Mouse (Mus musculus): ENCODE data around the gene Ifi35. TPM values are rescaled to one million over a fixed set of nuclear protein-coding genes. Genes with fewer than 3 reads are reported as not detected.
"Not testable (repeated sequence)": the region's sequence is repeated elsewhere in the genome, so short reads cannot be mapped to it uniquely, and the experiment has no call there.

Ifi35 gene
- polyA plus RNA-seq, 1 experiment from 2014 or later = 23.0 TPM

- Histone ChIP-seq H3K27me3 (ENCODE audit: control insufficient read depth, insufficient read depth, low read length) (no peaks in the 10 kb centered on the region), H3K27ac (ENCODE audit: low read length) (no peak overlapping the region), H3K36me3 (ENCODE audit: control insufficient read depth, insufficient read depth, low read length) (peaks cover 17% of the 10 kb centered on the region), H3K4me1 (ENCODE audit: control insufficient read depth, insufficient read depth, low read length) (peaks cover 34% of the 10 kb centered on the region), H3K4me2 (replicated peaks; ENCODE audit: low read depth, low read length) (no peak overlapping the region), H3K4me3 (ENCODE audit: low read depth, low read length) (no peak overlapping the region), H3K9ac (replicated peaks; ENCODE audit: low read depth, low read length) (no peak overlapping the region), H3K9me3 (ENCODE audit: control insufficient read depth, low read depth, low read length) (no peaks in the 10 kb centered on the region)
- ATAC-seq (ENCODE audit: insufficient number of reproducible peaks, insufficient read depth, low FRiP score, low read depth) = no peak
- 89% methylated on average over 14 of the region's 14 CpGs for WGBS
These were observed 13.9 kb downstream of the Ifi35 start for GRCm38 (mm10) chr11:101462141-101462540.

- peaks cover 17% of the 10 kb centered on the region for H3K36me3 ChIP-seq (ENCODE audit: control insufficient read depth, insufficient read depth, low read length)
- H3K4me1 ChIP-seq (ENCODE audit: control insufficient read depth, insufficient read depth, low read length) = peaks cover 34% of the 10 kb centered on the region
- 0 out of 2 replicates have a peak overlapping the region, but pooled peaks have one; percentile 21 for H3K27ac ChIP-seq (ENCODE audit: low read length)
- WGBS = 24% methylated on average over 13 of the region's 13 CpGs
- H3K27me3 ChIP-seq (ENCODE audit: control insufficient read depth, insufficient read depth, low read length) = no peaks in the 10 kb centered on the region
- no peaks in the 10 kb centered on the region for H3K9me3 ChIP-seq (ENCODE audit: control insufficient read depth, low read depth, low read length)
- H3K4me3 ChIP-seq (ENCODE audit: low read depth, low read length) = no peak overlapping the region
- H3K4me2 ChIP-seq (replicated peaks; ENCODE audit: low read depth, low read length) = 0 out of 2 replicates have a peak overlapping the region, but pooled peaks have one; percentile 98
- H3K9ac ChIP-seq (replicated peaks; ENCODE audit: low read depth, low read length) = no peak overlapping the region
- no peak for ATAC-seq (ENCODE audit: insufficient number of reproducible peaks, insufficient read depth, low FRiP score, low read depth)
These were observed 14.6 kb downstream of the Ifi35 start for GRCm38 (mm10) chr11:101462583-101463440.

- H3K27me3 ChIP-seq (ENCODE audit: control insufficient read depth, insufficient read depth, low read length) = no peaks in the 10 kb centered on the region
- ATAC-seq (ENCODE audit: insufficient number of reproducible peaks, insufficient read depth, low FRiP score, low read depth) = peak; percentile 14; the same call in 1 of the 2 replicates
- peak within 1 kb of the TSS; percentile 86 for H3K27ac ChIP-seq (ENCODE audit: low read length)
- H3K36me3 ChIP-seq (ENCODE audit: control insufficient read depth, insufficient read depth, low read length) = peaks cover 15% of the 10 kb centered on the region
- 12% methylated on average over 12 of the region's 12 CpGs for WGBS
- peak within 1 kb of the TSS; percentile 98 for H3K4me2 ChIP-seq (replicated peaks; ENCODE audit: low read depth, low read length)
- peak within 1 kb of the TSS; percentile 86 for H3K4me3 ChIP-seq (ENCODE audit: low read depth, low read length)
- no peaks in the 10 kb centered on the region for H3K9me3 ChIP-seq (ENCODE audit: control insufficient read depth, low read depth, low read length)
- H3K4me1 ChIP-seq (ENCODE audit: control insufficient read depth, insufficient read depth, low read length) = peaks cover 32% of the 10 kb centered on the region
- H3K9ac ChIP-seq (replicated peaks; ENCODE audit: low read depth, low read length) = peak within 1 kb of the TSS; percentile 64
These were observed 16.2 kb downstream of the Ifi35 start, which contains the start of gene Rnd2 for GRCm38 (mm10) chr11:101464211-101465100. Rnd2 (plus strand) TSS chr11:101464999.

GRCm38 (mm10) chr11:101465101-101465868 is 17.1 kb downstream of the Ifi35 start:
- peak overlapping the region; percentile 64 for H3K9ac ChIP-seq (replicated peaks; ENCODE audit: low read depth, low read length)
- no peaks in the 10 kb centered on the region for H3K9me3 ChIP-seq (ENCODE audit: control insufficient read depth, low read depth, low read length)
- peak overlapping the region; percentile 86 for H3K4me3 ChIP-seq (ENCODE audit: low read depth, low read length)
- peaks cover 25% of the 10 kb centered on the region for H3K4me1 ChIP-seq (ENCODE audit: control insufficient read depth, insufficient read depth, low read length)
- peak overlapping the region; percentile 86 for H3K27ac ChIP-seq (ENCODE audit: low read length)
- WGBS = under 1% methylated on average over 51 of the region's 51 CpGs
- no peaks in the 10 kb centered on the region for H3K27me3 ChIP-seq (ENCODE audit: control insufficient read depth, insufficient read depth, low read length)
- H3K4me2 ChIP-seq (replicated peaks; ENCODE audit: low read depth, low read length) = peak overlapping the region; percentile 98
- peaks cover 9% of the 10 kb centered on the region for H3K36me3 ChIP-seq (ENCODE audit: control insufficient read depth, insufficient read depth, low read length)
- ATAC-seq (ENCODE audit: insufficient number of reproducible peaks, insufficient read depth, low FRiP score, low read depth) = peak; percentile 64

- peak; percentile 60 for ATAC-seq (ENCODE audit: insufficient number of reproducible peaks, insufficient read depth, low FRiP score, low read depth)
- H3K27me3 ChIP-seq (ENCODE audit: control insufficient read depth, insufficient read depth, low read length) = no peaks in the 10 kb centered on the region
- peak within 1 kb of the TSS; percentile 86 for H3K4me3 ChIP-seq (ENCODE audit: low read depth, low read length)
- H3K9me3 ChIP-seq (ENCODE audit: control insufficient read depth, low read depth, low read length) = no peaks in the 10 kb centered on the region
- H3K36me3 ChIP-seq (ENCODE audit: control insufficient read depth, insufficient read depth, low read length) = peaks cover 5% of the 10 kb centered on the region
- peak within 1 kb of the TSS; percentile 98 for H3K4me2 ChIP-seq (replicated peaks; ENCODE audit: low read depth, low read length)
- H3K9ac ChIP-seq (replicated peaks; ENCODE audit: low read depth, low read length) = peak within 1 kb of the TSS; percentile 64
- H3K27ac ChIP-seq (ENCODE audit: low read length) = peak within 1 kb of the TSS; percentile 86
- under 1% methylated on average over 60 of the region's 60 CpGs for WGBS
- peaks cover 25% of the 10 kb centered on the region for H3K4me1 ChIP-seq (ENCODE audit: control insufficient read depth, insufficient read depth, low read length)
These were observed 17.8 kb downstream of the Ifi35 start, which contains the start of gene Vat1 for GRCm38 (mm10) chr11:101465869-101466551. Vat1 (minus strand) TSS chr11:101466230.

GRCm38 (mm10) chr11:101466552-101466950 is 18.3 kb downstream of the Ifi35 start:
- not testable (repeated sequence) for ATAC-seq (ENCODE audit: insufficient number of reproducible peaks, insufficient read depth, low FRiP score, low read depth); H3K9me3 ChIP-seq (ENCODE audit: control insufficient read depth, low read depth, low read length); H3K9ac ChIP-seq (replicated peaks; ENCODE audit: low read depth, low read length); H3K27ac ChIP-seq (ENCODE audit: low read length); H3K36me3 ChIP-seq (ENCODE audit: control insufficient read depth, insufficient read depth, low read length); H3K27me3 ChIP-seq (ENCODE audit: control insufficient read depth, insufficient read depth, low read length)
- Histone ChIP-seq H3K4me2 (replicated peaks; ENCODE audit: low read depth, low read length) (peak overlapping the region; percentile 98), H3K4me3 (ENCODE audit: low read depth, low read length) (peak overlapping the region; percentile 86), H3K4me1 (ENCODE audit: control insufficient read depth, insufficient read depth, low read length) (peaks cover 25% of the 10 kb centered on the region)
- WGBS = 55% methylated on average over 5 of the region's 5 CpGs

GRCm38 (mm10) chr11:101467477-101468262 is 19.5 kb downstream of the Ifi35 start:
- WGBS = under 1% methylated on average over 50 of the region's 54 CpGs
- no peaks in the 10 kb centered on the region for H3K9me3 ChIP-seq (ENCODE audit: control insufficient read depth, low read depth, low read length)
- H3K27ac ChIP-seq (ENCODE audit: low read length) = peak overlapping the region; percentile 33; the same call in 1 of the 2 replicates
- H3K4me3 ChIP-seq (ENCODE audit: low read depth, low read length) = peak overlapping the region; percentile 71
- H3K4me1 ChIP-seq (ENCODE audit: control insufficient read depth, insufficient read depth, low read length) = peaks cover 21% of the 10 kb centered on the region
- ATAC-seq (ENCODE audit: insufficient number of reproducible peaks, insufficient read depth, low FRiP score, low read depth) = peak; percentile 82
- H3K9ac ChIP-seq (replicated peaks; ENCODE audit: low read depth, low read length) = peak overlapping the region; percentile 61; the same call in 1 of the 2 replicates
- H3K27me3 ChIP-seq (ENCODE audit: control insufficient read depth, insufficient read depth, low read length) = no peaks in the 10 kb centered on the region
- peak overlapping the region; percentile 96 for H3K4me2 ChIP-seq (replicated peaks; ENCODE audit: low read depth, low read length)
- no peaks in the 10 kb centered on the region for H3K36me3 ChIP-seq (ENCODE audit: control insufficient read depth, insufficient read depth, low read length)
